Mouse (Mus musculus) MEL (cell line): ENCODE data around the gene Taar7a.

Experiments
- ETS1 ChIP-seq: IDR thresholded peaks from 2 replicates; pipeline ENCODE4 v1.6.1; 2012; ENCODE audit warnings: low read depth, mild to moderate bottlenecking, inconsistent platforms, low read length, improper control_type of control experiment, moderate library complexity
- GATA1 ChIP-seq: IDR thresholded peaks from 2 replicates; pipeline ENCODE4 v1.6.1; 2011; ENCODE audit warnings: low read depth, low read length, improper control_type of control experiment
- TAL1 ChIP-seq: IDR thresholded peaks from 2 replicates; pipeline ENCODE4 v1.6.1; 2012; ENCODE audit warnings: mild to moderate bottlenecking, inconsistent platforms, low read length, moderate library complexity, mixed read lengths
- USF2 ChIP-seq, 2 experiments: IDR thresholded peaks; 2 replicates each; pipeline ENCODE4 v1.6.1; 2011 to 2012; ENCODE audit warnings: improper control_type of control experiment in 2 of 2, low read length in 2 of 2, borderline replicate concordance in 1 of 2, inconsistent platforms in 1 of 2, low read depth in 1 of 2, mild to moderate bottlenecking in 1 of 2; ENCODE audit not compliant: insufficient read depth in 1 of 2

GRCm38 (mm10) chr10:23985546-23985945 is 7.7 kb downstream of the Taar7a start, which contains the start of gene Taar6:
- TF ChIP-seq USF2 (IDR thresholded peaks at IDR 0.05; ENCODE audit: borderline replicate concordance in 1 of 2, insufficient read depth in 1 of 2, low read depth in 1 of 2, low read length in 2 of 2) = no peak
- TF ChIP-seq GATA1 = no peak
- no peak for TF ChIP-seq ETS1
- no peak for TF ChIP-seq TAL1
